Mouse (Mus musculus): ENCODE results near the gene Map2k2. TPM values are rescaled to one million over a fixed set of nuclear protein-coding genes. Genes with fewer than 3 reads are reported as not detected.

Map2k2 gene
- polyA plus RNA-seq, 1 experiment from 2014 or later: 159 TPM

GRCm38 (mm10) chr10:81119625-81120024 lies 13.9 kb downstream of the Map2k2 start:
- Histone ChIP-seq H3K4me3 (replicated peaks) (no peak overlapping the region), H3K9me3 (no peaks in the 10 kb centered on the region), H3K4me1 (no peaks in the 10 kb centered on the region), H3K27ac (no peak overlapping the region), H3K9ac (no peak overlapping the region), H3K4me2 (no peak overlapping the region), H3K36me3 (peaks cover 78% of the 10 kb centered on the region), H3K27me3 (replicated peaks) (no peaks in the 10 kb centered on the region)
- no peak for ATAC-seq (ENCODE audit: insufficient read depth, low FRiP score, low read depth)
- WGBS: 92% methylated on average over 10 of the region's 10 CpGs

GRCm38 (mm10) chr10:81120650-81121049 lies 14.9 kb downstream of the Map2k2 start:
- Histone ChIP-seq H3K27me3 (replicated peaks) (no peaks in the 10 kb centered on the region), H3K9ac (no peak overlapping the region), H3K4me2 (no peak overlapping the region), H3K36me3 (peaks cover 69% of the 10 kb centered on the region), H3K27ac (no peak overlapping the region), H3K4me3 (replicated peaks) (no peak overlapping the region), H3K9me3 (no peaks in the 10 kb centered on the region), H3K4me1 (no peaks in the 10 kb centered on the region)
- no peak for ATAC-seq (ENCODE audit: insufficient read depth, low FRiP score, low read depth)
- WGBS: 88% methylated on average over 7 of the region's 7 CpGs

GRCm38 (mm10) chr10:81122889-81123288 lies 17.2 kb downstream of the Map2k2 start:
- no peak for ATAC-seq (ENCODE audit: insufficient read depth, low FRiP score, low read depth)

GRCm38 (mm10) chr10:81123500-81123899 lies 17.8 kb downstream of the Map2k2 start:
- no peaks in the 10 kb centered on the region for H3K4me1 ChIP-seq
- H3K9ac ChIP-seq: no peak overlapping the region
- H3K36me3 ChIP-seq: peaks cover 49% of the 10 kb centered on the region
- no peaks in the 10 kb centered on the region for H3K27me3 ChIP-seq (replicated peaks)
- H3K4me3 ChIP-seq (replicated peaks): no peak overlapping the region
- no peak for ATAC-seq (ENCODE audit: insufficient read depth, low FRiP score, low read depth)
- H3K9me3 ChIP-seq: no peaks in the 10 kb centered on the region
- no peak overlapping the region for H3K27ac ChIP-seq
- 78% methylated on average over 11 of the region's 11 CpGs for WGBS
- H3K4me2 ChIP-seq: no peak overlapping the region

More at GRCm38 (mm10) chr10:81122889-81123288, 17.2 kb downstream of the Map2k2 start:
- Histone ChIP-seq H3K27ac (no peak overlapping the region), H3K9me3 (no peaks in the 10 kb centered on the region), H3K9ac (no peak overlapping the region), H3K4me2 (no peak overlapping the region), H3K4me1 (no peaks in the 10 kb centered on the region), H3K27me3 (replicated peaks) (no peaks in the 10 kb centered on the region), H3K4me3 (replicated peaks) (no peak overlapping the region), H3K36me3 (peaks cover 53% of the 10 kb centered on the region)
- WGBS: 74% methylated on average over 2 of the region's 2 CpGs

GRCm38 (mm10) chr10:81134181-81134587 lies 28.5 kb downstream of the Map2k2 start:
- Histone ChIP-seq H3K27me3 (replicated peaks) (peaks cover 10% of the 10 kb centered on the region; the same call in 1 of the 2 replicates), H3K4me2 (peak overlapping the region; percentile 94), H3K4me1 (peaks cover 24% of the 10 kb centered on the region), H3K36me3 (no peaks in the 10 kb centered on the region), H3K27ac (peak overlapping the region; percentile 99; the same call in 1 of the 2 replicates), H3K9me3 (no peaks in the 10 kb centered on the region), H3K9ac (no peak overlapping the region), H3K4me3 (replicated peaks) (peak overlapping the region; percentile 78)
- WGBS: 4% methylated on average over 16 of the region's 16 CpGs
- ATAC-seq (ENCODE audit: insufficient read depth, low FRiP score, low read depth): no peak

GRCm38 (mm10) chr10:81134966-81135681 lies 29.4 kb downstream of the Map2k2 start, which contains the start of gene Zbtb7a:
Gene Zbtb7a, plus strand, starts transcription at chr10:81135220.
- H3K36me3 ChIP-seq: no peaks in the 10 kb centered on the region
- peak within 1 kb of the TSS; percentile 98 for H3K9ac ChIP-seq
- peaks cover 34% of the 10 kb centered on the region for H3K4me1 ChIP-seq
- peak within 1 kb of the TSS; percentile 94 for H3K4me2 ChIP-seq
- no peak for ATAC-seq (ENCODE audit: insufficient read depth, low FRiP score, low read depth)
- H3K27ac ChIP-seq: peak within 1 kb of the TSS; percentile 99
- WGBS: 3% methylated on average over 41 of the region's 41 CpGs
- H3K4me3 ChIP-seq (replicated peaks): peak within 1 kb of the TSS; percentile 78
- no peaks in the 10 kb centered on the region for H3K9me3 ChIP-seq
- peaks cover 10% of the 10 kb centered on the region; the same call in 1 of the 2 replicates for H3K27me3 ChIP-seq (replicated peaks)

GRCm38 (mm10) chr10:81135831-81136705 lies 30.4 kb downstream of the Map2k2 start:
- under 1% methylated on average over 61 of the region's 86 CpGs for WGBS
- H3K27me3 ChIP-seq (replicated peaks): peaks cover 10% of the 10 kb centered on the region; the same call in 1 of the 2 replicates
- H3K9me3 ChIP-seq: no peaks in the 10 kb centered on the region
- H3K9ac ChIP-seq: peak overlapping the region; percentile 98
- H3K27ac ChIP-seq: peak overlapping the region; percentile 99
- H3K4me2 ChIP-seq: peak overlapping the region; percentile 94
- H3K36me3 ChIP-seq: no peaks in the 10 kb centered on the region
- peak overlapping the region; percentile 78 for H3K4me3 ChIP-seq (replicated peaks)
- H3K4me1 ChIP-seq: peaks cover 43% of the 10 kb centered on the region
- peak; percentile 28 for ATAC-seq (ENCODE audit: insufficient read depth, low FRiP score, low read depth)

GRCm38 (mm10) chr10:81136706-81137231 lies 31.1 kb downstream of the Map2k2 start:
- Histone ChIP-seq H3K9me3 (no peaks in the 10 kb centered on the region), H3K9ac (peak overlapping the region; percentile 98), H3K4me1 (peaks cover 50% of the 10 kb centered on the region), H3K27me3 (replicated peaks) (peaks cover 10% of the 10 kb centered on the region; the same call in 1 of the 2 replicates), H3K36me3 (no peaks in the 10 kb centered on the region), H3K4me3 (replicated peaks) (peak overlapping the region; percentile 78), H3K4me2 (peak overlapping the region; percentile 94), H3K27ac (peak overlapping the region; percentile 99)
- WGBS: 0% methylated on average over 39 of the region's 50 CpGs
- no peak for ATAC-seq (ENCODE audit: insufficient read depth, low FRiP score, low read depth)

- Histone ChIP-seq H3K4me2 (peak overlapping the region; percentile 82), H3K36me3 (no peaks in the 10 kb centered on the region), H3K9me3 (no peaks in the 10 kb centered on the region), H3K4me3 (replicated peaks) (peak overlapping the region; percentile 81), H3K4me1 (peaks cover 55% of the 10 kb centered on the region), H3K27me3 (replicated peaks) (peaks cover 10% of the 10 kb centered on the region; the same call in 1 of the 2 replicates), H3K9ac (peak overlapping the region; percentile 92), H3K27ac (peak overlapping the region; percentile 99)
- ATAC-seq (ENCODE audit: insufficient read depth, low FRiP score, low read depth): peak; percentile 89
- WGBS: 0% methylated on average over 50 of the region's 89 CpGs
These were observed 31.8 kb downstream of the Map2k2 start for GRCm38 (mm10) chr10:81137252-81138130.

- Histone ChIP-seq H3K36me3 (0 out of 2 replicates have a peak, but pooled peaks cover 3% of the 10 kb centered on the region), H3K4me2 (peak overlapping the region; percentile 82), H3K4me3 (replicated peaks) (peak overlapping the region; percentile 81), H3K9me3 (no peaks in the 10 kb centered on the region), H3K9ac (peak overlapping the region; percentile 92), H3K27ac (peak overlapping the region; percentile 87), H3K27me3 (replicated peaks) (peaks cover 10% of the 10 kb centered on the region; the same call in 1 of the 2 replicates), H3K4me1 (peaks cover 61% of the 10 kb centered on the region)
- ATAC-seq (ENCODE audit: insufficient read depth, low FRiP score, low read depth): no peak
- under 1% methylated on average over 24 of the region's 24 CpGs for WGBS
These were observed 32.5 kb downstream of the Map2k2 start for GRCm38 (mm10) chr10:81138131-81138782.
